Mouse (Mus musculus) MEL (cell line): ENCODE measurements around the gene Picalm.

Source experiments
- BHLHE40 ChIP-seq: IDR thresholded peaks from 2 replicates; pipeline ENCODE4 v1.6.1; 2012; ENCODE audit warnings: low read depth, mild to moderate bottlenecking, inconsistent platforms, low read length, improper control_type of control experiment, borderline replicate concordance
- CTCF ChIP-seq, 3 experiments: IDR thresholded peaks in 2 of 3; conservative IDR thresholded peaks in 1 of 3; 2 replicates each; pipeline ENCODE4 v1.5.1; 2011 to 2012; ENCODE audit warnings: low read length in 3 of 3, low read depth in 2 of 3, mild to moderate bottlenecking in 2 of 3, improper control_type of control experiment in 1 of 3, inconsistent platforms in 1 of 3, mixed read lengths in 1 of 3, moderate library complexity in 1 of 3; ENCODE audit not compliant: control insufficient read depth in 1 of 3, insufficient read depth in 1 of 3, poor library complexity in 1 of 3, severe bottlenecking in 1 of 3
- ETS1 ChIP-seq: IDR thresholded peaks from 2 replicates; pipeline ENCODE4 v1.6.1; 2012; ENCODE audit warnings: low read depth, mild to moderate bottlenecking, inconsistent platforms, low read length, improper control_type of control experiment, moderate library complexity
- GATA1 ChIP-seq: IDR thresholded peaks from 2 replicates; pipeline ENCODE4 v1.6.1; 2011; ENCODE audit warnings: low read depth, low read length, improper control_type of control experiment
- POLR2A ChIP-seq, 2 experiments: IDR thresholded peaks; 2 replicates each; pipeline ENCODE4 v1.6.1; 2011 to 2012; ENCODE audit warnings: low read length in 2 of 2, mild to moderate bottlenecking in 2 of 2, control low read depth in 1 of 2, improper control_type of control experiment in 1 of 2, low read depth in 1 of 2, moderate library complexity in 1 of 2; ENCODE audit not compliant: control insufficient read depth in 1 of 2, insufficient read depth in 1 of 2, poor library complexity in 1 of 2
- SIN3A ChIP-seq: IDR thresholded peaks from 2 replicates; pipeline ENCODE4 v1.6.1; 2012; ENCODE audit warnings: low read length, improper control_type of control experiment, inconsistent platforms
- TAL1 ChIP-seq: IDR thresholded peaks from 2 replicates; pipeline ENCODE4 v1.6.1; 2012; ENCODE audit warnings: mild to moderate bottlenecking, inconsistent platforms, low read length, moderate library complexity, mixed read lengths
- TBP ChIP-seq: IDR thresholded peaks from 2 replicates; pipeline ENCODE4 v1.8.0; 2011; ENCODE audit warnings: low read depth, low read length, improper control_type of control experiment
- ZC3H11A ChIP-seq: IDR thresholded peaks from 2 replicates; pipeline ENCODE4 v1.6.1; 2012; ENCODE audit warnings: low read depth, mild to moderate bottlenecking, inconsistent platforms, low read length, improper control_type of control experiment

DNA sequence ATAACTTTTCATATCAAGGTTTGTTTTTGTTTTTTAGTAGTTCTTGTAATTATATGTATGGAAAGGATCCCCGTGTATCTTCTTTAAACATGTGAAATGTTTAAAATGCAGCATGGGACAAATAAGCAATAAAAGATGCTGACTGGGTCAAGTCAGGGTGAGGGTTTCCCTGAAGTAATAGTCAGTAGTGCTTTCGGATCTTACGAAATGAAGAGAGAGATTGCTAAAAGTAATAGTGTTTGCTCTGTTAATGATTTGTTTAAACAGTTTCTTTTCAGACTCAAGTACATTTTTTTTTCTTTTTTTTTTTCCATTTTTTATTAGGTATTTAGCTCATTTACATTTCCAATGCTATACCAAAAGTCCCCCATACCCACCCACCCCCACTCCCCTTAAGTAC is 10.3 kb downstream of the Picalm start:
- no peak for TF ChIP-seq TAL1
- TF ChIP-seq ZC3H11A: no peak
- TF ChIP-seq BHLHE40: no peak
- TF ChIP-seq ETS1: no peak
- TF ChIP-seq CTCF (IDR thresholded peaks at IDR 0.05 in 2 of 3, conservative IDR thresholded peaks at IDR 0.05 in 1 of 3; ENCODE audit: control insufficient read depth in 1 of 3, insufficient read depth in 1 of 3, low read depth in 2 of 3, low read length in 3 of 3, poor library complexity in 1 of 3, severe bottlenecking in 1 of 3): no peak
- TF ChIP-seq POLR2A (IDR thresholded peaks at IDR 0.05; ENCODE audit: control insufficient read depth in 1 of 2, insufficient read depth in 1 of 2, low read depth in 1 of 2, low read length in 2 of 2, poor library complexity in 1 of 2): no peak
- TF ChIP-seq SIN3A: no peak
- TF ChIP-seq TBP: no peak
- no peak for TF ChIP-seq GATA1
